Mouse (Mus musculus) C2C12 (cell line): ENCODE measurements around the gene Ece1.

Source experiments
- CTCF ChIP-seq: IDR thresholded peaks from one replicate; pipeline ENCODE4 v1.5.1; 2011; ENCODE audit not compliant: control insufficient read depth, insufficient read depth, insufficient read length
- MAX ChIP-seq: IDR thresholded peaks from one replicate; pipeline ENCODE4 v1.6.1; 2011; ENCODE audit warnings: mild to moderate bottlenecking, control low read depth
- MYOG ChIP-seq: IDR thresholded peaks from one replicate; pipeline ENCODE4 v1.6.1; 2011; ENCODE audit not compliant: control insufficient read depth, insufficient read length; ENCODE audit errors: extremely low read depth

- TF ChIP-seq CTCF (no peak), MAX (no peak), MYOG (no peak)
Measured at GRCm38 (mm10) chr4:137861461-137862011, 501 bp upstream of the Ece1 start.
